Mouse (Mus musculus) kidney, postnatal 0 days (tissue): Measurements from ENCODE around the gene Plekhh2. TPM values are rescaled to one million over a fixed set of nuclear protein-coding genes. Genes with fewer than 3 reads are reported as not detected.
"Not testable (repeated sequence)": the region's sequence is repeated elsewhere in the genome, so short reads cannot be mapped to it uniquely, and the experiment has no call there.

Source experiments
- ATAC-seq: fragments of 200-750 bp; cut with Nextera tagmentation; replicated peaks from 2 replicates; pipeline ENCODE4 v1.8.0; 2017; ENCODE audit warnings: low read depth, moderate number of reproducible peaks, moderate TSS enrichment, moderate library complexity; ENCODE audit not compliant: low FRiP score
- DNase-seq: peaks from one replicate; pipeline ENCODE4 v3.0.0-alpha.2; 2016; ENCODE audit warnings: low spot score
- H3K27ac ChIP-seq: fragments of 300-500 bp; sonication (generic); 2 replicates; pipeline ENCODE4 v1.5.1; 2014; ENCODE audit warnings: mild to moderate bottlenecking
- H3K27me3 ChIP-seq: fragments of 300-500 bp; sonication (generic); 2 replicates; pipeline ENCODE4 v1.6.1; 2014; ENCODE audit warnings: low read length, mixed read lengths; ENCODE audit not compliant: insufficient read depth
- H3K36me3 ChIP-seq: fragments of 300-500 bp; sonication (generic); 2 replicates; pipeline ENCODE4 v1.6.1; 2014; ENCODE audit warnings: low read length, mixed read lengths; ENCODE audit not compliant: insufficient read depth
- H3K4me1 ChIP-seq: fragments of 300-500 bp; sonication (generic); replicated peaks from 2 replicates; pipeline ENCODE4 v1.6.1; 2014; ENCODE audit warnings: antibody characterized with exemption, low read length, mixed read lengths; ENCODE audit not compliant: insufficient read depth
- H3K4me2 ChIP-seq: fragments of 300-500 bp; sonication (generic); 2 replicates; pipeline ENCODE4 v1.6.1; 2014; ENCODE audit warnings: mild to moderate bottlenecking, low read length, moderate library complexity, mixed read lengths
- H3K4me3 ChIP-seq: fragments of 300-500 bp; sonication (generic); replicated peaks from 2 replicates; pipeline ENCODE4 v1.5.1; 2014; ENCODE audit warnings: low read depth, low read length
- H3K9ac ChIP-seq: fragments of 300-500 bp; sonication (generic); 2 replicates; pipeline ENCODE4 v1.6.1; 2014; ENCODE audit warnings: low read depth, low read length
- H3K9me3 ChIP-seq: fragments of 300-500 bp; sonication (generic); replicated peaks from 2 replicates; pipeline ENCODE4 v1.6.1; 2016; ENCODE audit warnings: low read length, inconsistent platforms, mixed read lengths
- CTCF ChIP-seq: IDR thresholded peaks from 2 replicates; pipeline ENCODE4 v1.5.1; 2016; ENCODE audit warnings: antibody characterized with exemption, low read depth, mild to moderate bottlenecking, moderate library complexity
- WGBS: fragments of 180-500 bp; shearing (Covaris S2); extraction: QIAGEN DNeasy Blood & Tissue Kit; methylation state at CpG from one replicate; pipeline ENCODE4 v1.1.7; 2014; 5-methylcytosine and 5-hydroxymethylcytosine counted together
- polyA plus RNA-seq: library from polyadenylated mRNA; unstranded; fragments of >200 nt; fragmentation: Nextera tagmentation; extraction: Ambion mirVana; gene quantifications from 2 replicates; pipeline ENCODE4 v1.2.1, GENCODE M21; 2015

Gene Plekhh2
- polyA plus RNA-seq, 1 experiment from 2014 or later, result 6.1 TPM

DNA sequence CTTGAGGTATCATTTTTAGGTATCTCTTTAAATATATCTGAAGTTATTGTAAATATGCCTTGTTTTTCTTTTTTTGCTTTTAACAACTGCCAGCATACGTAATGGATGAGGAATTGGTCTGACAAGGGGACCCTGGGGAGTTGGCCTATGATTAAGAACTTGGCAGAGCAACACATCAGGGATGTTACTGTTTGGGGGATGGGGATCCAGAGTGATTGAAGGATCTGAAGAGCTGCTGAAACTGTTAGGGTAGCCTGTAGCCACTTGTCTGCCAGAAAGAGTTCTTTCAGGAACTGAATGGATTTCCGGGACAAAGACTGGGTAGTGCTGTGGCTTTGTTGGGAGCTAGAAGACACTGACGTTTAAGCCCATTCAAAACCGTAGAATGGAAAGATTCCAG is 23.5 kb downstream of the Plekhh2 start:
- H3K36me3 ChIP-seq, result no peaks in the 10 kb centered on the region
- H3K4me3 ChIP-seq, result no peak overlapping the region
- peak; percentile 25 for DNase-seq
- TF ChIP-seq CTCF, result no peak
- ATAC-seq, result no peak
- 86% methylated on average over 4 of the region's 4 CpGs for WGBS
- no peak overlapping the region for H3K27ac ChIP-seq
- H3K27me3 ChIP-seq, result no peaks in the 10 kb centered on the region
- H3K9me3 ChIP-seq, result no peaks in the 10 kb centered on the region
- H3K9ac ChIP-seq, result no peak overlapping the region
- H3K4me1 ChIP-seq, result peaks cover 5% of the 10 kb centered on the region; the same call in 1 of the 2 replicates
- H3K4me2 ChIP-seq, result no peak overlapping the region

DNA sequence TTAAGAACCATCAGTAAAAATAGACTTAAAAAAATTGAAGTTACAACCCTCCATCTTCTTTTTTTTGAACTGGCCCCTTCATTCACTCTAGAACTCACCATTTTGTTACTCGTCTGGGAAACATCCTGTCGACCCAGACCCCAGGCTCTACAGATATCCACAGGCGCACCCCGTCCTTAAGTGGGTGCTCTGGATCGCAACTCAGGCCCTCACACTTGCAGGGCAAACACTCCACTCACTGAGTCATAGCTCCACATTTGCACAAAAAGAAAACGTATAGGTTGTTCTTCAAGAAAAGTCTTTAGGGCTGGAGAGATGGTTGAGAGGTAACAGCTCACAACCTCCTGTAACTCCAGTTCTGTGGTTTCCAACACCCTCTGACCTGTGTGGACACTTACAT is 25.6 kb downstream of the Plekhh2 start:
- no peaks in the 10 kb centered on the region for H3K36me3 ChIP-seq
- H3K27ac ChIP-seq, result no peak overlapping the region
- no peak overlapping the region for H3K4me2 ChIP-seq
- WGBS, result 96% methylated on average over 6 of the region's 6 CpGs
- peaks cover 3% of the 10 kb centered on the region; the same call in 1 of the 2 replicates for H3K4me1 ChIP-seq
- H3K9me3 ChIP-seq, result no peaks in the 10 kb centered on the region
- no peak for TF ChIP-seq CTCF
- no peaks in the 10 kb centered on the region for H3K27me3 ChIP-seq
- ATAC-seq (no peak), DNase-seq (no peak)
- H3K9ac ChIP-seq, result no peak overlapping the region
- H3K4me3 ChIP-seq, result no peak overlapping the region

- Histone ChIP-seq H3K27ac (no peak overlapping the region), H3K36me3 (no peaks in the 10 kb centered on the region), H3K9ac (no peak overlapping the region), H3K4me3 (no peak overlapping the region), H3K9me3 (no peaks in the 10 kb centered on the region), H3K27me3 (no peaks in the 10 kb centered on the region), H3K4me2 (no peak overlapping the region), H3K4me1 (peaks cover 3% of the 10 kb centered on the region; the same call in 1 of the 2 replicates)
- DNase-seq (no peak), ATAC-seq (no peak)
- 91% methylated on average over 3 of the region's 3 CpGs for WGBS
- TF ChIP-seq CTCF, result no peak
These were observed 26.3 kb downstream of the Plekhh2 start for GRCm38 (mm10) chr17:84537966-84538365.

- Histone ChIP-seq H3K9ac (no peak overlapping the region), H3K27ac (no peak overlapping the region), H3K4me2 (no peak overlapping the region), H3K36me3 (no peaks in the 10 kb centered on the region), H3K9me3 (no peaks in the 10 kb centered on the region), H3K4me3 (no peak overlapping the region), H3K4me1 (no peaks in the 10 kb centered on the region), H3K27me3 (no peaks in the 10 kb centered on the region)
- DNase-seq (no peak), ATAC-seq (no peak)
- no peak for TF ChIP-seq CTCF
- 80% methylated on average over 8 of the region's 8 CpGs for WGBS
These were observed 28.9 kb downstream of the Plekhh2 start for GRCm38 (mm10) chr17:84540603-84541002.

GRCm38 (mm10) chr17:84550902-84551877 is 39.5 kb downstream of the Plekhh2 start:
- peaks cover 3% of the 10 kb centered on the region; the same call in 1 of the 2 replicates for H3K4me1 ChIP-seq
- H3K27ac ChIP-seq, result no peak overlapping the region
- H3K36me3 ChIP-seq, result no peaks in the 10 kb centered on the region
- H3K4me3 ChIP-seq, result no peak overlapping the region
- H3K9ac ChIP-seq, result no peak overlapping the region
- no peak for DNase-seq
- WGBS, result 80% methylated on average over 5 of the region's 5 CpGs
- no peak for ATAC-seq
- no peak overlapping the region for H3K4me2 ChIP-seq
- no peaks in the 10 kb centered on the region for H3K27me3 ChIP-seq
- TF ChIP-seq CTCF, result no peak
- no peaks in the 10 kb centered on the region for H3K9me3 ChIP-seq

- no peak for TF ChIP-seq CTCF
- WGBS, result 64% methylated on average over 5 of the region's 5 CpGs
These were observed 40.5 kb downstream of the Plekhh2 start for GRCm38 (mm10) chr17:84552230-84552629.

DNA sequence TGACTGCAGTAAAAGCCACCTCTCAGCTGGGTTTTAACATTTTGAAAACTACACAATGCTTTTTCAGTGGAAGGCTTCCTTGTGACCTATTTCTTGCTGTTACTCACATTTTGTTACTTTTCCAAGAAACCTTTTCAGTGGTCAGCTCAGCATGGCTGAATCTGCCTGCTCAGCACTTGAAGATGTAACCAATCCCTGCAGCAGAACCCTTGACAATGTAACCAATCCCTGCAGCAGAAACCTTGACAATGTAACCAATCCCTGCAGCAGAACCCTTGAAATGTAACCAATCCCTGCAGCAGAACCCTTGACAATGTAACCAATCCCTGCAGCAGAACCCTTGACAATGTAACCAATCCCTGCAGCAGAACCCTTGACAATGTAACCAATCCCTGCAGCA is 52.6 kb downstream of the Plekhh2 start:
- H3K9ac ChIP-seq, H3K27ac ChIP-seq, H3K36me3 ChIP-seq, H3K27me3 ChIP-seq, H3K9me3 ChIP-seq, H3K4me3 ChIP-seq, ATAC-seq, H3K4me2 ChIP-seq, H3K4me1 ChIP-seq, DNase-seq: not testable (repeated sequence)

More at GRCm38 (mm10) chr17:84552230-84552629, 40.5 kb downstream of the Plekhh2 start:
- Histone ChIP-seq H3K9me3 (no peaks in the 10 kb centered on the region), H3K4me2 (no peak overlapping the region), H3K4me1 (peaks cover 3% of the 10 kb centered on the region; the same call in 1 of the 2 replicates), H3K36me3 (no peaks in the 10 kb centered on the region), H3K27ac (no peak overlapping the region), H3K27me3 (no peaks in the 10 kb centered on the region), H3K4me3 (no peak overlapping the region), H3K9ac (no peak overlapping the region)
- ATAC-seq (no peak), DNase-seq (no peak)
